Mouse (Mus musculus): Measurements from ENCODE around the gene Ccdc106.

DNA sequence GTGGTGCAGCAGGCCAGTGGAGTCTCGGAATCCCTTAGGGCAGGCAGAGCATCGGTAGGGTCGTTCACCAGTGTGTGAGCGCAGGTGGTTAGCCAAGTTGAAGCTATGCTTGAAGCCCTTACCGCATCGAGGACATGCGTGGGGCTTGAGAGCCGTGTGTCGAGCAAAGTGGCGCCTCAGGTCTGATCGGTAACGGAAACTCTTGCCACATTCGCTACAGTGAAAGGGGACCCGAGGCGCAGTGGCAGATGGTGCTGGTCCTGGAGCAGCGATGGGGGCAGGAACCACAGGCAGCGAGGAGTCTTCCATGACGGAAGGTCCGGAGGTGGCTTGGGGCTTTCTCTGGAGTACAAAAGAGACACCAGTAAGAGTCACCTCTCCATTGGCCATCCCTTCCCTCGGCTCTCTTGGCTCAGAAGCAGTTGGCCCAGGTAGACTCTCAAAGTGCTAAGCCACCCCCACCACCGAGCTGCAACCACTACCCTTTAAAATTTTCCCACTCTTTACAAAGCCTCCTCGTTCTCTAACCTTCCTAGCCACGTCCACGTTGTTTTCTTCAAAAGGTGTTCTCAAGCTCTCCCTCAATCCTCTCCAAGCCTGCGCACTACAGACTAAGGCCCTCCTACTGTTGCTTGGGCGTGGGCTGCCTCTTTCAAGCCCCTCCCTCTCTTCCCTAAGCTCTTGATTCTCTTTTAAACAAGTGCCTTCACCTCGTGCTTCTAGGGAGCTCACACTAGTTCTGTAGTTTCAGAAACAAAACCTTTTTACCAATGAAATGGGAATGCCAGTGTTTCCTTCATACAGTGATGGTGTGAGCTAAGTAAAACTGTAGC is 7.5 kb upstream of the Ccdc106 start:
- TF ChIP-seq CTCF (IDR thresholded peaks at IDR 0.05; ENCODE audit: low read depth) (no peak), EP300 (IDR thresholded peaks at IDR 0.05; ENCODE audit: low read depth) (no peak)

Measured in heart, postnatal 0 days (tissue).